Mouse (Mus musculus): ENCODE measurements around the gene Sec24c. TPM values are rescaled to one million over a fixed set of nuclear protein-coding genes. Genes with fewer than 3 reads are reported as not detected.

Sec24c gene
- polyA plus RNA-seq, 1 experiment: 49.6 TPM

GRCm38 (mm10) chr14:20707201-20708190, 33.4 kb downstream of the Sec24c start, which contains the start of gene Zswim8:
Zswim8 (plus strand) TSS chr14:20707552.
- TF ChIP-seq POLR2A (IDR thresholded peaks at IDR 0.05; ENCODE audit: borderline replicate concordance, control insufficient read depth, low read depth, low read length) (peak; percentile 89; the same call in 1 of the 2 replicates), CTCF (IDR thresholded peaks at IDR 0.05; ENCODE audit: control insufficient read depth, insufficient read depth, low read length) (peak; percentile 18; the same call in 1 of the 2 replicates)
- Histone ChIP-seq H3K4me3 (replicated peaks; ENCODE audit: control insufficient read depth, low read depth, low read length) (peak within 1 kb of the TSS; percentile 79), H3K4me1 (ENCODE audit: control insufficient read depth, insufficient read depth, low read length) (peaks cover 1% of the 10 kb centered on the region; the same call in 1 of the 2 replicates), H3K27ac (ENCODE audit: control insufficient read depth, insufficient read depth, low read depth, low read length, poor library complexity) (peak within 1 kb of the TSS; percentile 25)
- WGBS: under 1% methylated on average over 80 of the region's 80 CpGs

- 4% methylated on average over 10 of the region's 10 CpGs for WGBS
- peak overlapping the region; percentile 79 for H3K4me3 ChIP-seq (replicated peaks; ENCODE audit: control insufficient read depth, low read depth, low read length)
- H3K4me1 ChIP-seq (ENCODE audit: control insufficient read depth, insufficient read depth, low read length): peaks cover 1% of the 10 kb centered on the region; the same call in 1 of the 2 replicates
- no peak for TF ChIP-seq POLR2A (IDR thresholded peaks at IDR 0.05; ENCODE audit: borderline replicate concordance, control insufficient read depth, low read depth, low read length)
- TF ChIP-seq CTCF (IDR thresholded peaks at IDR 0.05; ENCODE audit: control insufficient read depth, insufficient read depth, low read length): no peak
- peak overlapping the region; percentile 25; the same call in 1 of the 2 replicates for H3K27ac ChIP-seq (ENCODE audit: control insufficient read depth, insufficient read depth, low read depth, low read length, poor library complexity)
These were observed 34.1 kb downstream of the Sec24c start for GRCm38 (mm10) chr14:20708239-20708638.

- Histone ChIP-seq H3K4me3 (replicated peaks; ENCODE audit: control insufficient read depth, low read depth, low read length) (no peak overlapping the region), H3K27ac (ENCODE audit: control insufficient read depth, insufficient read depth, low read depth, low read length, poor library complexity) (no peak overlapping the region), H3K4me1 (ENCODE audit: control insufficient read depth, insufficient read depth, low read length) (no peaks in the 10 kb centered on the region; the same call in 1 of the 2 replicates)
- WGBS: 92% methylated on average over 11 of the region's 11 CpGs
- TF ChIP-seq CTCF (IDR thresholded peaks at IDR 0.05; ENCODE audit: control insufficient read depth, insufficient read depth, low read length): no peak
- TF ChIP-seq POLR2A (IDR thresholded peaks at IDR 0.05; ENCODE audit: borderline replicate concordance, control insufficient read depth, low read depth, low read length): no peak
These were observed 39.7 kb downstream of the Sec24c start for GRCm38 (mm10) chr14:20713832-20714231.

GRCm38 (mm10) chr14:20718443-20718842, 44.3 kb downstream of the Sec24c start:
- Histone ChIP-seq H3K27ac (ENCODE audit: control insufficient read depth, insufficient read depth, low read depth, low read length, poor library complexity) (no peak overlapping the region), H3K4me3 (replicated peaks; ENCODE audit: control insufficient read depth, low read depth, low read length) (no peak overlapping the region), H3K4me1 (ENCODE audit: control insufficient read depth, insufficient read depth, low read length) (no peaks in the 10 kb centered on the region)
- TF ChIP-seq CTCF (IDR thresholded peaks at IDR 0.05; ENCODE audit: control insufficient read depth, insufficient read depth, low read length) (no peak), POLR2A (IDR thresholded peaks at IDR 0.05; ENCODE audit: borderline replicate concordance, control insufficient read depth, low read depth, low read length) (no peak)
- 87% methylated on average over 10 of the region's 10 CpGs for WGBS

GRCm38 (mm10) chr14:20719767-20720166, 45.7 kb downstream of the Sec24c start:
- WGBS: 91% methylated on average over 12 of the region's 12 CpGs

GRCm38 (mm10) chr14:20721371-20721770, 47.3 kb downstream of the Sec24c start:
- Histone ChIP-seq H3K27ac (ENCODE audit: control insufficient read depth, insufficient read depth, low read depth, low read length, poor library complexity) (no peak overlapping the region), H3K4me3 (replicated peaks; ENCODE audit: control insufficient read depth, low read depth, low read length) (no peak overlapping the region), H3K4me1 (ENCODE audit: control insufficient read depth, insufficient read depth, low read length) (no peaks in the 10 kb centered on the region)
- WGBS: 90% methylated on average over 4 of the region's 4 CpGs
- TF ChIP-seq POLR2A (IDR thresholded peaks at IDR 0.05; ENCODE audit: borderline replicate concordance, control insufficient read depth, low read depth, low read length) (no peak), CTCF (IDR thresholded peaks at IDR 0.05; ENCODE audit: control insufficient read depth, insufficient read depth, low read length) (no peak)

More at GRCm38 (mm10) chr14:20719767-20720166, 45.7 kb downstream of the Sec24c start:
- no peak overlapping the region for H3K4me3 ChIP-seq (replicated peaks; ENCODE audit: control insufficient read depth, low read depth, low read length)
- no peaks in the 10 kb centered on the region for H3K4me1 ChIP-seq (ENCODE audit: control insufficient read depth, insufficient read depth, low read length)
- TF ChIP-seq CTCF (IDR thresholded peaks at IDR 0.05; ENCODE audit: control insufficient read depth, insufficient read depth, low read length) (no peak), POLR2A (IDR thresholded peaks at IDR 0.05; ENCODE audit: borderline replicate concordance, control insufficient read depth, low read depth, low read length) (no peak)
- H3K27ac ChIP-seq (ENCODE audit: control insufficient read depth, insufficient read depth, low read depth, low read length, poor library complexity): no peak overlapping the region

- 94% methylated on average over 12 of the region's 12 CpGs for WGBS
- Histone ChIP-seq H3K4me3 (replicated peaks; ENCODE audit: control insufficient read depth, low read depth, low read length) (no peak overlapping the region), H3K27ac (ENCODE audit: control insufficient read depth, insufficient read depth, low read depth, low read length, poor library complexity) (no peak overlapping the region), H3K4me1 (ENCODE audit: control insufficient read depth, insufficient read depth, low read length) (no peaks in the 10 kb centered on the region)
- TF ChIP-seq POLR2A (IDR thresholded peaks at IDR 0.05; ENCODE audit: borderline replicate concordance, control insufficient read depth, low read depth, low read length): no peak
- TF ChIP-seq CTCF (IDR thresholded peaks at IDR 0.05; ENCODE audit: control insufficient read depth, insufficient read depth, low read length): no peak
These were observed 48.9 kb downstream of the Sec24c start for GRCm38 (mm10) chr14:20723006-20723405.

- no peaks in the 10 kb centered on the region for H3K4me1 ChIP-seq (ENCODE audit: control insufficient read depth, insufficient read depth, low read length)
- WGBS: 33% methylated on average over 5 of the region's 5 CpGs
- TF ChIP-seq CTCF (IDR thresholded peaks at IDR 0.05; ENCODE audit: control insufficient read depth, insufficient read depth, low read length): peak; percentile 70
- TF ChIP-seq POLR2A (IDR thresholded peaks at IDR 0.05; ENCODE audit: borderline replicate concordance, control insufficient read depth, low read depth, low read length): no peak
- H3K4me3 ChIP-seq (replicated peaks; ENCODE audit: control insufficient read depth, low read depth, low read length): no peak overlapping the region
- H3K27ac ChIP-seq (ENCODE audit: control insufficient read depth, insufficient read depth, low read depth, low read length, poor library complexity): no peak overlapping the region
These were observed 49.9 kb downstream of the Sec24c start for GRCm38 (mm10) chr14:20724043-20724442.
